Mouse (Mus musculus) heart, postnatal 25 days (tissue): ENCODE measurements around the gene Tpbgl. TPM values are rescaled to one million over a fixed set of nuclear protein-coding genes. Genes with fewer than 3 reads are reported as not detected.

Experiments used
- DNase-seq: peaks from one replicate; pipeline ENCODE4 v3.0.0; 2022; ENCODE audit warnings: low spot score
- intact Hi-C: fragments of 180-260 bp; cut with DNase I; formaldehyde crosslinking; loops from one replicate; pipeline ENCODE4 v1.15.1; 2025
- total RNA-seq, 2 experiments: library from RNA; stranded (reverse); gene quantifications; 2 replicates each; pipeline ENCODE4 v1.2.3; 2021

The Tpbgl gene
- total RNA-seq, 2 experiments from 2014 or later, result 3.0 to 3.9 TPM

- intact Hi-C loops, result no loop called here
Observed at GRCm38 (mm10) chr7:99648623-99649022, 21.7 kb upstream of the Tpbgl start.

GRCm38 (mm10) chr7:99644701-99645100 is 17.8 kb upstream of the Tpbgl start:
- intact Hi-C loops, result no loop called here
- no peak for DNase-seq

More at GRCm38 (mm10) chr7:99648623-99649022, 21.7 kb upstream of the Tpbgl start:
- DNase-seq, result no peak

DNA sequence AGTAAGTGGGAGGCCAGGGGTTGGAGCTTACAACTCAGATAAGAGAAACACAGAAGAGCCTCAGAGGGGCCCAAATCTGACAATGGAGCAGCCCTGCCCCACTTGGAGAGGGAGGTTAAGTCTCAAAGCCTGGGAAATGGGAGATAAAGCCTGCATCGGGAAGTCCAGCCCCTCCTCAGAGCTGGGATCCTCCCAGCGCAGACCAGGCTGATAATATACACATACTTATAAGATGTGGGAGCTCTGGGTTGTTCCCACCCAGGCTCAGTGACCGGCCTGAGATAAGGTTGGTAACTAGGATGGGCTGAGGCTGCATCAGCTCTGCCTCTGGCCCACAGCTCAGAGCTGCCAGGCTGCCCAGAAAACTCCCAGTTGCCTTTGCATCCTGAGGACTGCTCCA is 15.2 kb upstream of the Tpbgl start:
- intact Hi-C loops, result no loop called here
- DNase-seq, result no peak

- intact Hi-C loops, result no loop called here
- DNase-seq, result no peak
Observed at GRCm38 (mm10) chr7:99641245-99641644, 14.3 kb upstream of the Tpbgl start.

DNA sequence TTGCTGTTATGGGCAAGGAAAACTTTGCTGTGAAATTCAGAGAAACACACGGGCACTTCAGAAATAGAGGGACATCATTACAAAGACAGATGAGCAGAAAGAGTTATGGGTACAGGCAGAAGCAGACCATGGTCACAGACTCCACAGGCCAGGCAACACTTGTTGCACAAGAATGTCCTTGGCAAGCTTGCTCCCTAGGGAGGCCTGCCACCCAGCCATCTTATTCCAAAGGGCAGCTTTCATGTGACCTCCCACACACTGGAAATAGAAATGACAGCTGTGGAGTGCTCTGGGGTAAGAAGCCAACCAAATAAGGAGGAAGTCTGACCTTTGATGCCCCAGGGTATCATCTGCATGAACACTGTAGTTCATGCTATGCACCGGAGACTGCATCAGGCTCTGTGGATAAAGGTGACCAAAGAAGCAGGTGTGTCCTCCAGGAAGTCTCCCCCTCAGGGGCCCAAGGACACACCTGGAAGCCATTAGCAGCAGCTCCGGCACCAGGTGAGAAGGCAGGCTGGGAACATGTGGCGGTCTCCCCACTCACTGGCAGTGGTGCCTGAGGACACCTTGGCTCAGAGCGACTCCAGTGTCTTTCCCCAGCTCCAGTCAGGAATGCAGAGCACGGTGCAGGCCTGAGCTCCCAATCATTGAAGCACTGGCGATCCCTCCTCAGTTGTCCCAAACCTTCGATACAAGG is 7.2 kb upstream of the Tpbgl start:
- DNase-seq, result no peak
- intact Hi-C loops, result no loop called here

DNA sequence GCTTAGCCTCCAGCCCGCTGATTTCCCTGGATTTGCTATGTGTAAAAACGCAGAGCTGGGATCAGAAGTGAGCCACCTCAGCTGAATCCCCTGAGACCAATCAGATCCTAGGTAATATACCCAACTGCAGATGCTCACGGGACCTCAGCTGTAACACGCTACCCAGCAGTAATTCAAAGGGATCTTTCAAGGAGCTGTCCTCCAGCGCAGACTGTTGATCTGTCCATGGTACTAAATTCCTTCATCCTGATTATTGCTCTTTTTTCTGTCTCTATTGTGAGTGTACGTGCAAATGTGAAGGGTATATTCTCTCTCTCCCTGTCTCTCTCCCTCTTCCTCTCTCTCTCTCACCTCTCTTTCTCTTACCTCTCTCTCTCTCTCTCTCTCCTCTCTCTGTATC is 5.4 kb upstream of the Tpbgl start:
- no peak for DNase-seq
- intact Hi-C loops, result no loop called here

DNA sequence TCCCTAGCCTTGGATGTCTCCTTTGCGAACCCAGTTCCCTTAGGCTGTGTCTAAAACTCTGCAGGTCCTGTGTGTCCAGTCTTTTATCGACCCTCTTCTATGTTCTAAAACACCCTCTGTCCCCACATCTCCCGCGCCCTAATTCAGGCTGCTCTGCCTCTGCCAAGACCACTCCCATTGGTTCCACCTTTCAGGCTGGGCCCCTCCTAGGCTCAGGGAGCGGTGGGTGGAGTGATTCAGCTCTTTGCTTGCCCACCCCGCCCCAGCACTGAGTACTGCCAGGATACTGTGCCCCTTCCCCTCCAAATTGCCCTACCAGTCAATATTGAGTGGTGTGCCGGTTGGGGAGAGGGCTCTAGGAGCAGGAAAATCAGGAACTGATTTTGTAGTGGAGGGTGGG is 463 bp upstream of the Tpbgl start:
- intact Hi-C loops, result loop anchor here (10.0 kb wide), 1 partner anchor 357 kb away; the partner anchor contains the start of gene Rnf169
- DNase-seq, result no peak

- intact Hi-C loops, result loop anchor here (10.0 kb wide), 1 partner anchor 359 kb away; the partner anchor contains the start of gene Rnf169
- DNase-seq, result peak; percentile 83
Observed at GRCm38 (mm10) chr7:99625722-99626375, 1.1 kb downstream of the Tpbgl start.

- no peak for DNase-seq
- intact Hi-C loops, result loop anchor here (1.0 to 2.0 kb wide), 2 partner anchors 40 to 179 kb away; no protein-coding TSS in a partner anchor
Observed at GRCm38 (mm10) chr7:99618860-99619259, 8.0 kb downstream of the Tpbgl start.

DNA sequence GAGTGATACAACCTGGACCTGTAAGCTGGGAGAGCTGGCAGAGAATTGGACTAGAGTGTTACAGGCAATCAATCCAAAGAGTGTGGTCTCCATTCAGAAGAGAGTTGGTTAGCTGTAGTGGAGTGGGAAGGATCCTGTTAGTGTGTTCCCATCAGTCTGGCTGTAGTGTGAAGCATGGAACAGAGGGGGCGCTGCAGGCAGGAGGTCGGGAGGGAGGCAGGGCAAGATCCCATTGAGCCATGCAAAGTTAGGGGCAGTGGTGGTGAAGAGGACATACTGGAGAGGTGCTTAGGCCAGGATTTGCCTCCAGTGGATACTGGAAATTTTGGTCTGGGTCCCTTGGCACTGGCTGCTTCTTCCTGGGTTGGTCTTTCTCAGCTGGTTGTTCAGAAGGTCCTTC is 8.6 kb downstream of the Tpbgl start:
- DNase-seq, result no peak
- intact Hi-C loops, result loop anchor here (2.0 kb wide), 1 partner anchor 41 kb away; no protein-coding TSS in a partner anchor

DNA sequence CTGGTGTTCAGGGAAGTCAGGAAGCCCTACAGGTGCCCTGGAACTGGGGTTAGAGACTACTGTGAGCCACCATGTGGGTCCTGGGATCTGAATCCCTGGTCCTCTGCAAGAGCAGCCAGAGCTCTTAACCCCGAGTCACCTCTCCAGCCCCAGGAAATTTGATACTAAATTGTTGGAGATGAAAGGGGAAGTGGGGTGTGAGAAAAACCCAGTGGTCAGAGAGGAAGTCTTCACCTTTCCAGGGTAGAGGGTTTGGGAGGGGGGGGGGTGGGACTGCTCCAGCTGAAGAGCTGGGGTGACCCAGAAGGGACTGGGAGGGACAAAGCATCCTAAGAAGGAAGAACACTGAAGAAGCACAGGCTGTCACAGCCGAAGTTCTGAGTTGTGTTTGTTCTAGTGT is 19.3 kb downstream of the Tpbgl start:
- intact Hi-C loops, result no loop called here
- no peak for DNase-seq

GRCm38 (mm10) chr7:99606766-99607165 is 20.1 kb downstream of the Tpbgl start:
- intact Hi-C loops, result no loop called here
- DNase-seq, result no peak

DNA sequence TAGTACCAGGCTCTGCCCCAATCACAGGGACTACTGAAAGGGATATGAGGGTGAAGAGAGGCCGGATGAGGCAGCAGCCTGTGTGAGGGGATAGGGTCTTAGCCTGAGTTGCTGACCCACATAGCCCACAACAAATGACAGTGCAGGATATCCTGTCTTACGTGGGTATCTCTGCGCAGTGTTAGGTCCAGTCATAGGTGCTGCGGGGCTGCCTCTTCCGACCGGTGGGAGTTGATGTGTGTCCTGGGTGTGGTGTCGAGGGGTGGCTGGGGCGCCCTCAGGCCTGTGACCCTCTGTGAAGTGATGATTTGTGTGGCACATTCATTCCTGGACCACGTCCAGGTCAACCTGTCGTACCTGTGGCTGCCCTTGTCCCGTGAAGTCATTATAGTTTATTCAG is 20.6 kb downstream of the Tpbgl start:
- intact Hi-C loops, result no loop called here
- no peak for DNase-seq

GRCm38 (mm10) chr7:99605058-99605457 is 21.8 kb downstream of the Tpbgl start:
- intact Hi-C loops, result no loop called here
- DNase-seq, result no peak

DNA sequence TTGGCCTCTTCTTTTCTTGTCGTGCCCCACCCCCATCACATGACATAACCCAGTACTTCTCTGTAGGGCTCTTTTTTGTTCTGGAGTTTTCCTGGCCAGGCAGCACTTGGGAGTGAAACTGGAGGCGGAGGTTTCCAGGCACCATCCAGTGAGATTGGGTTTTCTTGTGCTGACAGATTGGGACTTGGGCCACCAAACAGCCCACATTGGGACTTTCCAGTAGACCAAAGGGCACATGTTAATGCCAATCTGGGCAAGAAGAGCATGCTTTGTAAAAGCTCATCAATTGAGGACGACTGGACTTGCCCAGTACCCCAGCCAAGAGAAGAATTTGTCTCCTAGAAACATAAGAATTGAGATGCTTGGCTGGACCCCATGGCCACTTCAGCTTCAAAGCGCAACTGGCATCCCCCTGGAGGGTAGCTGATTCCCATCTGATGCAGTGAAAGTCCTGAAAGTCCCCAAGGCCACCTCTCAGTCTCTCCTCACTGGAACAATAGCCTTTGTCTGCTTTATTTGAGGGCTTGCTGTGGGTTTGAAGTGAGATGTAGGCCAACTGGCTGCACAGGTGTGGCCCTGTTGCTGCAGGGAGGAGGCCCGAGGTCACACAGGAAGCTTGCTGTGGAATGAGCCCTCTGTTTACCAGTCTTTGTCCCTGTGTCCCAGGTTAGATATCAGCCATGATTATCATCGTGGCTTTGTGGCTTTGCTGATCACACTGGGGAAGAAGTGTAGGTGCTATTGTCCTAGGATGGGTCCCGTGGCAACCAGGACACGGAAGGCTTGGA is 22.8 kb downstream of the Tpbgl start:
- intact Hi-C loops, result no loop called here
- no peak for DNase-seq

- intact Hi-C loops, result no loop called here
- DNase-seq, result no peak
Observed at GRCm38 (mm10) chr7:99598722-99599121, 28.2 kb downstream of the Tpbgl start.

- no peak for DNase-seq
- intact Hi-C loops, result no loop called here
Observed at GRCm38 (mm10) chr7:99593868-99594803, 32.8 kb downstream of the Tpbgl start.

DNA sequence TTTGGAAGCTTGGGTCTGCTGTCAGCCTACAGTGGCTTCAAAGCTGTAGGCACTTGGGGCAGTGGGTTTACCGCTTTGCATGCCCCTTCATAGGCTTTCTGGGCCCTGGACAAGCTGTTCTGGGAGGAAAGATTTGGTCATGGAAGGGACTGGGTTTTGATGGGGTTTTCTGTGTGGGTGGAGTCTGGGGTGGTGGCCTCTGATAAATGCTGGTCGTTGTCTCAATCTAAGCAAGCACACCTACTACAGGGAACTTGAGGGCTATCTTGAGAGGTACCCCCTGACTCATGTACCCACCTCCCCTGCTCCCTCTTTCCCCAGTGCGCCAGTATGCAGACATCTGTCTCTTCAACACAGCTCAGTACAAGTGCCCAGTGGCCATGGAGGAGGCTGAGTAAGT is 34.2 kb downstream of the Tpbgl start:
- DNase-seq, result no peak
- intact Hi-C loops, result no loop called here

GRCm38 (mm10) chr7:99590646-99591045 is 36.3 kb downstream of the Tpbgl start:
- no peak for DNase-seq
- intact Hi-C loops, result loop anchor here (1.0 kb wide), 1 partner anchor 90 kb away; no protein-coding TSS in a partner anchor
